Mouse (Mus musculus) thymus, adult 2 months (tissue): ENCODE data around the gene Olfr616. TPM values are rescaled to one million over a fixed set of nuclear protein-coding genes. Genes with fewer than 3 reads are reported as not detected.

Experiments used
- DNase-seq: peaks from one replicate; pipeline ENCODE4 v3.0.0; 2021
- H3K27ac ChIP-seq: fragments of 200-500 bp; 2 replicates; pipeline ENCODE4 v1.5.1; 2012; ENCODE audit warnings: low read length, control low read depth; ENCODE audit not compliant: control insufficient read depth, insufficient read depth
- H3K27me3 ChIP-seq: fragments of 200-500 bp; 2 replicates; pipeline ENCODE4 v1.6.1; 2012; ENCODE audit warnings: mild to moderate bottlenecking, low read length, moderate library complexity, mixed read lengths; ENCODE audit not compliant: control insufficient read depth, insufficient read depth
- H3K36me3 ChIP-seq: fragments of 200-500 bp; 2 replicates; pipeline ENCODE4 v1.6.1; 2012; ENCODE audit warnings: mild to moderate bottlenecking, low read length, moderate library complexity; ENCODE audit not compliant: control insufficient read depth, insufficient read depth
- H3K4me1 ChIP-seq: fragments of 200-500 bp; replicated peaks from 2 replicates; pipeline ENCODE4 v1.6.1; 2012; ENCODE audit warnings: low read length; ENCODE audit not compliant: control insufficient read depth, insufficient read depth
- H3K4me3 ChIP-seq: fragments of 200-500 bp; 2 replicates; pipeline ENCODE4 v1.5.1; 2012; ENCODE audit warnings: mild to moderate bottlenecking, low read length, control low read depth, moderate library complexity; ENCODE audit not compliant: control insufficient read depth, insufficient read depth
- CTCF ChIP-seq: fragments of 200-500 bp; IDR thresholded peaks from 2 replicates; pipeline ENCODE4 v1.5.1; 2012; ENCODE audit warnings: mild to moderate bottlenecking, control low read depth, low read length, moderate library complexity, borderline replicate concordance; ENCODE audit not compliant: control insufficient read depth, poor library complexity, insufficient read depth; ENCODE audit errors: extremely low read depth
- POLR2A ChIP-seq: fragments of 200-500 bp; IDR thresholded peaks from 2 replicates; pipeline ENCODE4 v1.6.1; 2012; ENCODE audit warnings: mild to moderate bottlenecking, low read length, control low read depth, moderate library complexity; ENCODE audit not compliant: control insufficient read depth, poor library complexity, insufficient read depth; ENCODE audit errors: extremely low read depth
- WGBS: fragments of 180-500 bp; shearing (Covaris S2); methylation state at CpG from one replicate; pipeline ENCODE4 v1.1.7; 2018; 5-methylcytosine and 5-hydroxymethylcytosine counted together
- polyA plus RNA-seq: library from polyadenylated mRNA; depleted of rRNA; stranded (reverse); fragments of >200 nt; gene quantifications from 2 replicates; pipeline ENCODE4 v1.2.3, GENCODE M21; 2012; rRNA removed

Gene Olfr616
- polyA plus RNA-seq, result not detected in 2 replicates

GRCm38 (mm10) chr7:103569043-103569442, at the start of gene Olfr616:
Olfr616 (minus strand) TSS chr7:103569143.
- H3K4me1 ChIP-seq, result no peaks in the 10 kb centered on the region
- WGBS, result 90% methylated on average over 3 of the region's 3 CpGs
- no peaks in the 10 kb centered on the region for H3K27me3 ChIP-seq
- no peak for DNase-seq
- no peak within 1 kb of the TSS for H3K4me3 ChIP-seq
- TF ChIP-seq CTCF, result no peak
- no peak for TF ChIP-seq POLR2A
- no peak within 1 kb of the TSS for H3K27ac ChIP-seq
- H3K36me3 ChIP-seq, result no peaks in the 10 kb centered on the region

GRCm38 (mm10) chr7:103612434-103612833, 43.5 kb upstream of the Olfr616 start, which contains the start of gene Olfr620:
Olfr620 (minus strand) TSS chr7:103612534.
- H3K4me3 ChIP-seq, result no peak within 1 kb of the TSS
- no peaks in the 10 kb centered on the region for H3K27me3 ChIP-seq
- no peak within 1 kb of the TSS for H3K27ac ChIP-seq
- H3K36me3 ChIP-seq, result no peaks in the 10 kb centered on the region
- DNase-seq, result no peak
- WGBS, result 95% methylated on average over 2 of the region's 2 CpGs
- TF ChIP-seq CTCF (no peak), POLR2A (no peak)
- H3K4me1 ChIP-seq, result no peaks in the 10 kb centered on the region

DNA sequence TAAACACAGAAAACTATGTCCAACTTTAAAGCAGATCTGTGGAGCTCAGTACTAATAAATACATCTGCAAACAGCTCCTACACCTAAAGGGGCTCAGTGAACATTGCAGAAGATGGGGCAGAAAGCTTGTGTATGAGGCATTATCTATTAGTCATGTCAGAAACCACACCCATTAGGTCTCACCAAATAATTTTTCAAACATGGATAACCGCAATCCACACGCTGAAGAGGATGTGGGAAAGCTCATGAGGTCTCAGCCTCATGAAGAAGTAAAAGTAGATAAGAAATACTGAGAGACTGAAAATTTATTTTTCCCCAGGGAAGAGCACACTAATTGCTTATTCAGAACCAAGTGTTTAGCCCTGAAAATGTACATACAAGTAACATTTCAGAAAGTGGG, 38.5 kb upstream of the Olfr616 start:
- H3K4me1 ChIP-seq, result no peaks in the 10 kb centered on the region
- no peaks in the 10 kb centered on the region for H3K36me3 ChIP-seq
- WGBS, result 69% methylated on average over 2 of the region's 2 CpGs
- H3K27ac ChIP-seq, result no peak overlapping the region
- TF ChIP-seq POLR2A, result no peak
- TF ChIP-seq CTCF, result no peak
- H3K4me3 ChIP-seq, result no peak overlapping the region
- H3K27me3 ChIP-seq, result no peaks in the 10 kb centered on the region
- no peak for DNase-seq

DNA sequence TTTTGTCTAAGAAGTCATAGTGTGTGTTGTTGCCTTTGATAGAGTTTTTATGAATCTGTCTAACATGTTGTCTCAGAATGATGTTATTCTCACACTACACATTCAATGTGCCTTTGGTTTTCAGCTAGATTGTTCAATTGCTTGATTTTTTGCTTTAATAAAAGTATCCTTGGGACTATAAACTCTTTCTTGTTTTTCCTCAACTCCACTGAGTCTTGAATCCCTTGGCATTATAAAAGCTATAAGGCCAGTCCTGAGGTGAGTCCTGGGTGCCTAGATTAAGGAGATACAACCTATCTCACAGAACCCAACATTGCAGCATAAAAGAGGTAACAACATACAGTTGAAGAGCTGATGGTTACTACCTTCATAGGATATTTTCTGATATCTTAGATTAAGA, 31.3 kb upstream of the Olfr616 start, which contains the start of gene Olfr619:
Gene Olfr619 (plus strand): TSS at position 301 of the 400 bp plus-strand sequence.
- Histone ChIP-seq H3K36me3 (no peaks in the 10 kb centered on the region), H3K4me1 (no peaks in the 10 kb centered on the region), H3K27ac (no peak within 1 kb of the TSS), H3K4me3 (no peak within 1 kb of the TSS), H3K27me3 (no peaks in the 10 kb centered on the region)
- no peak for TF ChIP-seq CTCF
- TF ChIP-seq POLR2A, result no peak
- DNase-seq, result no peak

DNA sequence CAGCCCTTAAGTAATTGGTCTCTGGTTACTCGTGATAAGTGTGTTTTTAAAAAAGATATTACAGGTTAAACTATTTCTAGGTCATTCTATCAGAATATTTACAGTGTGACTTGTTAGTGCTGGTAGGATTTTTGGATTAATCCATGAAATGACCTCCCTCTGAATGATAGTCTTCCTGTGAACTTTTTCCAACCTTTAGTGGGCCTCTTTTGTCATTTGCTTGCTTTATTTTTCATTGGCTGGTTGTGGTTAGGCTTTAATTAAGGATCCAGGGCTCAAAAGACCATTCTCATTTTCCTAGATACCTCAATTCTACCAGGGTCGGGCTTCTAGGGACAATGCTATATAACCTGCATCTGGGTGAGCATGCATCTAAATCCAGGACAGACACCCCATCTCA, 20.9 kb upstream of the Olfr616 start, which contains the start of gene Olfr618:
Gene Olfr618 (plus strand): TSS at position 301 of the 400 bp plus-strand sequence.
- no peaks in the 10 kb centered on the region for H3K36me3 ChIP-seq
- no peak within 1 kb of the TSS for H3K27ac ChIP-seq
- no peak for TF ChIP-seq POLR2A
- no peak for TF ChIP-seq CTCF
- no peaks in the 10 kb centered on the region for H3K27me3 ChIP-seq
- no peaks in the 10 kb centered on the region for H3K4me1 ChIP-seq
- WGBS, result 83% methylated on average over 2 of the region's 2 CpGs
- H3K4me3 ChIP-seq, result no peak within 1 kb of the TSS
- DNase-seq, result no peak

- H3K36me3 ChIP-seq, result no peaks in the 10 kb centered on the region
- DNase-seq, result no peak
- 96% methylated on average over 1 of the region's 1 CpGs for WGBS
- H3K4me1 ChIP-seq, result no peaks in the 10 kb centered on the region
- no peaks in the 10 kb centered on the region for H3K27me3 ChIP-seq
- no peak within 1 kb of the TSS for H3K4me3 ChIP-seq
- no peak within 1 kb of the TSS for H3K27ac ChIP-seq
- TF ChIP-seq POLR2A (no peak), CTCF (no peak)
Observed at GRCm38 (mm10) chr7:103572761-103573160, 3.8 kb upstream of the Olfr616 start, which contains the start of gene Olfr617. Olfr617 (plus strand) TSS chr7:103573061.

GRCm38 (mm10) chr7:103555779-103556178, 13.2 kb downstream of the Olfr616 start, which contains the start of gene Olfr615:
Olfr615 (plus strand) TSS chr7:103556079.
- Histone ChIP-seq H3K4me3 (no peak within 1 kb of the TSS), H3K36me3 (no peaks in the 10 kb centered on the region), H3K27ac (no peak within 1 kb of the TSS), H3K4me1 (no peaks in the 10 kb centered on the region), H3K27me3 (no peaks in the 10 kb centered on the region)
- no peak for DNase-seq
- WGBS, result 86% methylated on average over 2 of the region's 2 CpGs
- TF ChIP-seq POLR2A (no peak), CTCF (no peak)
